Mouse (Mus musculus) embryonic facial prominence, embryonic 15.5 days (tissue): Measurements from ENCODE around the gene Stx6. TPM values are rescaled to one million over a fixed set of nuclear protein-coding genes. Genes with fewer than 3 reads are reported as not detected.

Experiments
- ATAC-seq: fragments of 200-750 bp; cut with Nextera tagmentation; 2 replicates; pipeline ENCODE4 v1.8.0; 2017; ENCODE audit warnings: low read depth, moderate TSS enrichment; ENCODE audit not compliant: insufficient number of reproducible peaks, low FRiP score, low TSS enrichment
- H3K27ac ChIP-seq: fragments of 300-500 bp; sonication (generic); replicated peaks from 2 replicates; pipeline ENCODE4 v1.5.1; 2015; ENCODE audit warnings: mild to moderate bottlenecking, inconsistent platforms
- H3K27me3 ChIP-seq: fragments of 300-500 bp; sonication (generic); 2 replicates; pipeline ENCODE4 v1.6.1; 2015; ENCODE audit warnings: inconsistent platforms
- H3K36me3 ChIP-seq: fragments of 300-500 bp; sonication (generic); 2 replicates; pipeline ENCODE4 v1.6.1; 2015; ENCODE audit warnings: mild to moderate bottlenecking, inconsistent platforms
- H3K4me1 ChIP-seq: fragments of 300-500 bp; sonication (generic); 2 replicates; pipeline ENCODE4 v1.6.1; 2015; ENCODE audit warnings: inconsistent platforms
- H3K4me2 ChIP-seq: fragments of 300-500 bp; sonication (generic); replicated peaks from 2 replicates; pipeline ENCODE4 v1.6.1; 2015; ENCODE audit warnings: mild to moderate bottlenecking, inconsistent platforms
- H3K4me3 ChIP-seq: fragments of 300-500 bp; sonication (generic); replicated peaks from 2 replicates; pipeline ENCODE4 v1.5.1; 2015; ENCODE audit warnings: mild to moderate bottlenecking, inconsistent platforms
- H3K9ac ChIP-seq: fragments of 300-500 bp; sonication (generic); 2 replicates; pipeline ENCODE4 v1.6.1; 2015; ENCODE audit warnings: inconsistent platforms
- H3K9me3 ChIP-seq: fragments of 300-500 bp; sonication (generic); replicated peaks from 2 replicates; pipeline ENCODE4 v1.6.1; 2016; ENCODE audit warnings: inconsistent platforms
- WGBS: fragments of 180-500 bp; shearing (Covaris S2); methylation state at CpG from one replicate; pipeline ENCODE4 v1.1.7; 2015; 5-methylcytosine and 5-hydroxymethylcytosine counted together
- polyA plus RNA-seq: library from polyadenylated mRNA; unstranded; fragments of >200 nt; fragmentation: Nextera tagmentation; extraction: Ambion mirVana; gene quantifications from 2 replicates; pipeline ENCODE4 v1.2.1, GENCODE M21; 2015

The Stx6 gene
- polyA plus RNA-seq, 1 experiment from 2014 or later = 86.5 TPM

DNA sequence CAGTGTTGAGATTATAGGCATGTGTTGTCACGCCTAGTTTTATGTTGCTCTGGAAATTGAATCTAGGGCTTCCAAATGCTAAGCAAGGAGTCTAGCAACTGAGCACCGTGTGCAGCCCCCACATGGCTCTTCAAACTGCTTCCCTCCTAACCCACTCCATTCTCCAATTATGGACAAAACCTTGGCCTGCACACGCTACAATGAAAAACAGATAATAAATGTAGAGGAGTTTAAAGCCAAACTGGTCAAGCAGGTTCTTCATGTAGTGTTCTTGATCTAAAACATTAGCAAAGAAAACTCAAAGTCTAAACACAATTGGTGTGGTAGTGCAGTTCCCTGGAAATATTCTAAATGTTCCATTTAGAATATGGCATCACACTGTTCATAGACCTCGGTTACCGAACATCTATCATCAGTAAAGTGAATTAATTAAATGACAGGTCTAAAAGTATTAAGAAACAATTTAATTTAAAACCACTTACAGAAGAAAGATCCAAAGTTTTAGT, 31.0 kb upstream of the Stx6 start:
- ATAC-seq = no peak
- no peak overlapping the region for H3K4me2 ChIP-seq
- H3K4me1 ChIP-seq = peaks cover 11% of the 10 kb centered on the region; the same call in 1 of the 2 replicates
- no peak overlapping the region for H3K27ac ChIP-seq
- no peaks in the 10 kb centered on the region for H3K27me3 ChIP-seq
- H3K9me3 ChIP-seq = no peaks in the 10 kb centered on the region
- H3K36me3 ChIP-seq = peaks cover 8% of the 10 kb centered on the region; the same call in 1 of the 2 replicates
- no peak overlapping the region for H3K4me3 ChIP-seq
- 57% methylated on average over 5 of the region's 5 CpGs for WGBS
- H3K9ac ChIP-seq = no peak overlapping the region

DNA sequence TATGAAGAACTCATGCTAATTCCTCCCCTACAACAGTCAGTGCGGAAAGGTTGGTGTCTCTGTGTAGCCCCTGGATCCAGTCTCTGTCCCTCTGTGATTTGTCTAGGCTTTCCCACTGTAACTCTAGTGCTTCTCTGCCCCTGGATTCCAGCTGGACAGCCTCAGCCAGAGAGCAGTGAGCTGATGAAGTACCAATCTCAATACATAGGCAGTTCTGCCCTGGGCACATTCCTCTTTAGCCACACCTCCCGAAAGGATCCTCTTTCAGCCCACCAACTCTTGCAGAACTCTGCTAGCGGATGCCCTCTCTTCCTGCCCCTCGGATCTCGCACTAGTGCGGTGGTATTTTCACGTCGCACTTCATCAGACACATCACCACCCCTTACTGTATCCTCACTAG, 23.6 kb upstream of the Stx6 start:
- Histone ChIP-seq H3K36me3 (peaks cover 18% of the 10 kb centered on the region; the same call in 1 of the 2 replicates), H3K4me3 (no peak overlapping the region), H3K4me2 (no peak overlapping the region), H3K4me1 (peaks cover 9% of the 10 kb centered on the region), H3K9me3 (no peaks in the 10 kb centered on the region), H3K27me3 (no peaks in the 10 kb centered on the region), H3K27ac (no peak overlapping the region), H3K9ac (no peak overlapping the region)
- 11% methylated on average over 8 of the region's 8 CpGs for WGBS
- ATAC-seq = no peak

DNA sequence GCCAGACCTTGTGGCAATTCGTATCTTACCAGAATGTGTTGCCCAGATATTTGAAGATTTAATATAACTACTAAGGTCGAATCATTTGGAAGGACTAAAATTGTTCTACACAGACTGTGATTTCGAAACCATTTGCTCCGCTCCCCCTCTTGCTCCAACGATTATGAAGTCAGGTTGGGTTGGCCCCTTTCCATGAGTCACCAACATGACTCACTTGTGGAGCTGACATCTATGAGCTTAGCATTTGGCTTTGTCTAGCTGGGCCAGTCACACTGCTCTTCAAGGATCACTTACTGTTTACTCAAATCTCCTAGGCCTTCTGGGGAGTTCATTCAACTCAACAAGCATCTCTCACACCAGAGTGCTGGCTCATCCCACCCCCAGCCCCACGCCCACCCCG, 19.7 kb upstream of the Stx6 start:
- 67% methylated on average over 7 of the region's 7 CpGs for WGBS
- Histone ChIP-seq H3K9me3 (no peaks in the 10 kb centered on the region), H3K4me1 (peaks cover 9% of the 10 kb centered on the region), H3K27ac (no peak overlapping the region), H3K36me3 (0 out of 2 replicates have a peak, but pooled peaks cover 8% of the 10 kb centered on the region), H3K27me3 (no peaks in the 10 kb centered on the region), H3K4me3 (no peak overlapping the region), H3K4me2 (no peak overlapping the region), H3K9ac (no peak overlapping the region)
- ATAC-seq = no peak; the same call in 1 of the 2 replicates

DNA sequence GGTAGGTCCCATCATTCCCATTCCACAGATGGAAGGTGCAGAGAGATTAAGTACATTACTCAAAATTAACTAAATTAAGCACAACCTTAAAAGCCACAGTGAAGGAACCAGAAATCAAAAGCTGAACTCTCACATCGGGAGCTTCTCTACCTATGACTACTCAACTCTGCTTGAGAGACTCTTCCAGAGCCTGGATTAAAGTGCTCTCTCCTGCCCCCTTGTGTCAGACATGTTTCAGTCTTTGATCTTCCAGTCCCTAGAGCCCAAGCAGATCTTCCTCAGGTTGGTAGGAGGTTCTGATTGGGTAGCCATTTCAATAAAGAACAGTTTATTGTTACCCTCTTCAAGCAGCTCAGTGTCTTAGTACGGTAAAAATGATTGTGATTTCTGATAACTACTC, 18.4 kb upstream of the Stx6 start:
- no peaks in the 10 kb centered on the region for H3K27me3 ChIP-seq
- 72% methylated on average over 2 of the region's 2 CpGs for WGBS
- no peak overlapping the region for H3K4me2 ChIP-seq
- no peak for ATAC-seq
- no peaks in the 10 kb centered on the region for H3K9me3 ChIP-seq
- H3K36me3 ChIP-seq = 0 out of 2 replicates have a peak, but pooled peaks cover 8% of the 10 kb centered on the region
- H3K9ac ChIP-seq = no peak overlapping the region
- H3K4me1 ChIP-seq = peaks cover 5% of the 10 kb centered on the region; the same call in 1 of the 2 replicates
- no peak overlapping the region for H3K27ac ChIP-seq
- no peak overlapping the region for H3K4me3 ChIP-seq

DNA sequence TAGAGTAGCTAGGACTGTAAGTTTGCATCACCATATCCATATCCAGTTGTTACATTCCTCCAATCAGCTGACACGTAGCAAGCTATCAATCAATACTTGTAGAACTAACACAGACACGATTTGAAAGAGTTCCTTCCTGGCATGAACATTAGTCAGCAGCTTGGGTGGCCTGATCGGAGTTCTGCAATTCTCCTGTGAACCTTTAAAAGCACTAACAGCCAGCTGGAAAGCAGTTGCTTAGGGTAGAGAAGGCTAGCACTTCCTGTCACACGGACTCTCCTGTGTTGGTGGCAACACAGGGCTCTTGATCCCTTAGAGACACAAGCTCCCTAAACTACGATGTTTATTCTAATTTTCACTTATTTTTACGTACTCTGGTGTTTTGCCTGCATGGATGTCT, 12.9 kb upstream of the Stx6 start:
- Histone ChIP-seq H3K4me1 (peaks cover 15% of the 10 kb centered on the region), H3K9me3 (no peaks in the 10 kb centered on the region), H3K4me2 (peak overlapping the region; percentile 50), H3K9ac (0 out of 2 replicates have a peak overlapping the region, but pooled peaks have one; percentile 26), H3K36me3 (no peaks in the 10 kb centered on the region), H3K27me3 (no peaks in the 10 kb centered on the region), H3K4me3 (peak overlapping the region; percentile 52), H3K27ac (peak overlapping the region; percentile 71; the same call in 1 of the 2 replicates)
- 38% methylated on average over 6 of the region's 6 CpGs for WGBS
- no peak for ATAC-seq

DNA sequence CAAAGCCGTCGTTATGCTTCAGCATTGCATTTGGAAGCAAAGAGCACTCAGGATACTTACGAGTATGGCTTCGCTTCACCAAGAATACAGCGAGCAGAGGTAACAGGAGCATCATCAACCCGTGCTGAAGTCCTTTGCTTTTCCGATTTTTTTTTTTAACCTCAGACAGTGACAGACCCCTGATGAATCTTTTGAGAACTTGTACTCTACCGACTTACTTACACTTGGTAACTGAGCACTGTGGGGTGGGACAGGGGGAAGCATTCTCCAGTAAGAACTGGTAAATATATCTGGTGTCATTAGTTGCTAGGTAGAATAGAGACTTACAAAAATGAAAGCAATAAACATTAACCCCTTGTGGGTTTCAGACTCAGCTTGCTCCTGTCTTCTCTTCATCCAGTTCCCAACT, 11.9 kb upstream of the Stx6 start, which contains the start of gene Mr1:
Gene Mr1, minus strand, starts transcription at position 243 of the 409 bp plus-strand sequence.
- Histone ChIP-seq H3K4me2 (peak within 1 kb of the TSS; percentile 50), H3K27ac (peak within 1 kb of the TSS; percentile 71), H3K4me1 (peaks cover 15% of the 10 kb centered on the region), H3K9me3 (no peaks in the 10 kb centered on the region), H3K36me3 (no peaks in the 10 kb centered on the region), H3K4me3 (peak within 1 kb of the TSS; percentile 52), H3K9ac (peak within 1 kb of the TSS; percentile 26), H3K27me3 (no peaks in the 10 kb centered on the region)
- WGBS = 25% methylated on average over 8 of the region's 8 CpGs
- ATAC-seq = peak; percentile 94

DNA sequence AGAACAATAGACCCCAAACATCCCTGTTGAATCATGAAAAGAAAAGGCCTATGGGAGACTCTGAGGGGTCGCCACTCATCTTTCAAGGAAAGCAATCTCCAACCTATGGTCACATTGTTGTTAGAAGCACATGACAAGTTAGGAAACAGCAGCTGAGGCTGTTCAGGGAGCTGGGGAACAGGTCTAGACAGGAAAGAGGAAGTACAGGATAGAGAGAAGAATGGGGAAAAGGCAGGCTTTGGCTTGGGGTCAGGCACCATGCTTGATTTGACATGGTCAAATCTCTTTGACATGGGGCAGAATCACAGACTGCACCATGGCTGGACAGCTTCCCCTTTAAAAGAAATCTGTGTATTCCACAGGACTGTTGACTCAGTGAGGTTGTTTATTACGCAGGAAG, 11.3 kb upstream of the Stx6 start:
- Histone ChIP-seq H3K27ac (peak overlapping the region; percentile 14; the same call in 1 of the 2 replicates), H3K4me1 (peaks cover 15% of the 10 kb centered on the region), H3K9ac (no peak overlapping the region), H3K27me3 (no peaks in the 10 kb centered on the region), H3K9me3 (no peaks in the 10 kb centered on the region), H3K36me3 (no peaks in the 10 kb centered on the region), H3K4me2 (no peak overlapping the region), H3K4me3 (no peak overlapping the region)
- 78% methylated on average over 2 of the region's 2 CpGs for WGBS
- ATAC-seq = no peak

DNA sequence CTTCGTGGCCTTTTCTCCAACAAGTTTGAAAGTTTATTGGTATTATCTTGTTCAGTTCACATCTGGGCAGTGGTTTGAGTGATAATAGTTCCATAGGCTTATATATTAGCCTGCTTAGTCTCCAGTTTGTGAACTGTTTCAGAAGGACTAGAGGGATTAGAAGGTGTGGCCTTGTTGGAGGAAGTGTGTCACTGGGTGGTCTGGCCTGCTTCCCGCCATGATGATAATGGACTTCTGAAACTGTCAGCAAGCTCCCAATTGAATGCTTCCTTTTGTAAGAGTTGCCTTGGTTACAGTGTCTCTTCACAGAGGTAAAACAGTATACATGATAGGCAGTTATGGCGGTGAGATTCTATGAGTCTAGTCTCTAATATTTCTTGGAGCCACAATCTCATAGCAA, 9.1 kb upstream of the Stx6 start:
- no peak overlapping the region for H3K9ac ChIP-seq
- ATAC-seq = no peak
- H3K27me3 ChIP-seq = no peaks in the 10 kb centered on the region
- no peak overlapping the region for H3K4me3 ChIP-seq
- H3K36me3 ChIP-seq = no peaks in the 10 kb centered on the region
- H3K4me1 ChIP-seq = peaks cover 15% of the 10 kb centered on the region
- 87% methylated on average over 3 of the region's 3 CpGs for WGBS
- no peaks in the 10 kb centered on the region for H3K9me3 ChIP-seq
- no peak overlapping the region for H3K27ac ChIP-seq
- no peak overlapping the region for H3K4me2 ChIP-seq

DNA sequence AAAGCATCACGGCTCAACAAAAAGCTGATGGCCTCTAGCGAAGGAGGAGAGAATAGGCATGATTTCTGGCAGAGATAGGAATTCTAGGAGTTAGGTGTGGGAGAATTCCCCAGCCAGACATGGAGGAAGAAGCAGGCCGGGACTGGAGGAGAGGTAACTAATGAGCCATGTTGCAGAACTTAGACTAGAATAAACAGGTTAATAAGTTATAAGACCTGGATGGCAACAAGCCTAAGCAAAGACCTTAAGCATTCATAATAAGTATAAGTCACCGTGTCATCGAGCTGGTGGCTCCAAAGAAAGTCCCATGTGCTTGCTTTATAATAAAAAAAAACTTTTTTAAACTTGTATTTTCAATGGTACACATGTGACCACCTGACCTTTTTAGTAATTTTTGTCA, 7.7 kb upstream of the Stx6 start:
- no peak for ATAC-seq
- no peak overlapping the region for H3K4me3 ChIP-seq
- 85% methylated on average over 5 of the region's 5 CpGs for WGBS

DNA sequence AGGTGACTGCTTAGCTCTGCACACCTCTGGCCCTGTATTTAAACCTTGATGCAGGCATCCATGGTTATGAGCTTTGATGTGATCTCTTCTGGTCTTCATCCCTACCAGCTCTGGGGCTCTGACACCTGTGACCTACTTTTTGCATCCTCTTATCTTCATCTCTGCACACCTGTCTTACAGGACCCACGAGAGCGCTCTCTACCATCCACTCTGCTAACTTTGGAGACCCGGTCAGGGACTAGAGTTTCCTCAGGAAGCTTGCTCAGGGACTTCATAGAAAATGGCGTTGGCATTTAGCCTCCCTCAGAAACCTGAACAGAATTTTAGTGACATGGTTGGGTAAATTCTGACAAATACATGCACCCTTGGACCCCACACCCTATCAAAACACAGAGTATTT, 4.6 kb upstream of the Stx6 start:
- WGBS = 77% methylated on average over 4 of the region's 4 CpGs
- no peak overlapping the region for H3K4me2 ChIP-seq
- no peaks in the 10 kb centered on the region for H3K27me3 ChIP-seq
- H3K4me3 ChIP-seq = no peak overlapping the region
- no peaks in the 10 kb centered on the region for H3K9me3 ChIP-seq
- no peak overlapping the region for H3K9ac ChIP-seq
- no peaks in the 10 kb centered on the region for H3K36me3 ChIP-seq
- no peak overlapping the region for H3K27ac ChIP-seq
- peaks cover 4% of the 10 kb centered on the region; the same call in 1 of the 2 replicates for H3K4me1 ChIP-seq
- ATAC-seq = no peak

More for the DNA sequence above, 7.7 kb upstream of the Stx6 start:
- Histone ChIP-seq H3K4me2 (no peak overlapping the region), H3K27me3 (no peaks in the 10 kb centered on the region), H3K36me3 (no peaks in the 10 kb centered on the region), H3K9me3 (no peaks in the 10 kb centered on the region), H3K9ac (no peak overlapping the region), H3K4me1 (peaks cover 9% of the 10 kb centered on the region), H3K27ac (no peak overlapping the region)

DNA sequence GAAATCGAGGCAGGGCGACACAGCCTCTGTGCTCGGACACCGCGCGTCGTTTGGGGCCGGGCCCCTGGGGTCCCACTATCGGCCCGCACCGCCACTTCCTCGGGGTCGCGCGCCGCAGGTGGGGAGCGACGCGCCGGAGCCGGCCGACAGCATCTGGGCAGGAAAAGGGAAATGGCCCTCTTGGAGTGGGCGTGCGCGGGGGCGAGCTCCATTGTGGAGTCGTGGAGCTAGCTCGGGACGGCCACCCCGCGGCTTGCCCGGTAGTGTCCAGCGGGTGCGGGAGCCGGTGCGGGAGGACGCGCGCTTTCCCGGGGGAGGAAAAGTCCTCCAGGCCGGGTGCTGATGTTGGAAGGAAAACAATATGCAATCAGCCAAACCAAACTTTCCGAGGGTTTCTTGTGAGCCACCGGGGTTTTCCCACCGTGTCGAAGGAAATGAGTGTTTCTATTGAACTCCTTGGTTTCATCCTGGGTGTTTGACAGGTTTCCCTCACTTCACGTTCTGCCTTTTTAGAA, 512 bp downstream of the Stx6 start:
- WGBS = under 1% methylated on average over 46 of the region's 46 CpGs
- Histone ChIP-seq H3K27me3 (no peaks in the 10 kb centered on the region), H3K4me2 (peak overlapping the region; percentile 72), H3K36me3 (no peaks in the 10 kb centered on the region), H3K9me3 (no peaks in the 10 kb centered on the region), H3K4me1 (peaks cover 12% of the 10 kb centered on the region), H3K4me3 (peak overlapping the region; percentile 74), H3K9ac (peak overlapping the region; percentile 62), H3K27ac (peak overlapping the region; percentile 78)
- ATAC-seq = peak; percentile 43

DNA sequence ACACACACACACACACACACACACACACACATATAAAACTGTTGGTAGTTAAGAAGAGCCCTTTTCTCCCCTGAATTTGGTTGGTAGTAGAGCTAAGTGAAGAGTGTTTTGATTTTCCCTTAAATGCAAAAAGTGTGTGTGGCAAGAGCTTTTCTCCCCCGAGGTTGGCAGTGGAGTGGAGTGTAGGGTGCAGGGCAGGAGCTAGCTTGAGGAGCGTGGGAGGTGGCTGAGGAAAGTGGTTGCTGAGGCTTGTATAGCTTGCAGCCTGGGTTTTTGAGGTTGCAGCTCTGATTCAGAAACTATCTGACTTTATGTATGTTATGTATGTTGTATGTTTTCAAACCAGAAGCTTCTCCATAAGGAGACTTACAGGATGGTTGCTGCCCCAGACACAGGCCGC, 8.9 kb downstream of the Stx6 start:
- no peaks in the 10 kb centered on the region for H3K9me3 ChIP-seq
- peaks cover 8% of the 10 kb centered on the region for H3K4me1 ChIP-seq
- no peak for ATAC-seq
- no peak overlapping the region for H3K4me2 ChIP-seq
- 71% methylated on average over 3 of the region's 3 CpGs for WGBS
- H3K36me3 ChIP-seq = no peaks in the 10 kb centered on the region
- no peak overlapping the region for H3K4me3 ChIP-seq
- no peak overlapping the region for H3K9ac ChIP-seq
- H3K27me3 ChIP-seq = no peaks in the 10 kb centered on the region
- H3K27ac ChIP-seq = no peak overlapping the region
